Mouse (Mus musculus) forebrain, embryonic 16.5 days (tissue): ENCODE measurements around the gene Filip1l. TPM values are rescaled to one million over a fixed set of nuclear protein-coding genes. Genes with fewer than 3 reads are reported as not detected.

Experiments used
- ATAC-seq: fragments of 200-750 bp; cut with Nextera tagmentation; 2 replicates; pipeline ENCODE4 v1.8.0; 2017; ENCODE audit warnings: mild to moderate bottlenecking, moderate library complexity
- H3K27ac ChIP-seq: fragments of 300-500 bp; sonication (generic); 2 replicates; pipeline ENCODE4 v1.5.1; 2014; ENCODE audit warnings: low read length, control low read depth
- H3K27me3 ChIP-seq: fragments of 300-500 bp; sonication (generic); replicated peaks from 2 replicates; pipeline ENCODE4 v1.6.1; 2014; ENCODE audit warnings: low read length; ENCODE audit not compliant: control insufficient read depth, insufficient read depth
- H3K36me3 ChIP-seq: fragments of 300-500 bp; sonication (generic); 2 replicates; pipeline ENCODE4 v1.6.1; 2014; ENCODE audit not compliant: control insufficient read depth, insufficient read depth
- H3K4me1 ChIP-seq: fragments of 300-500 bp; sonication (generic); replicated peaks from 2 replicates; pipeline ENCODE4 v1.6.1; 2014; ENCODE audit warnings: low read length; ENCODE audit not compliant: control insufficient read depth, insufficient read depth
- H3K4me2 ChIP-seq: fragments of 300-500 bp; sonication (generic); 2 replicates; pipeline ENCODE4 v1.6.1; 2014; ENCODE audit warnings: mild to moderate bottlenecking, low read length, control low read depth
- H3K4me3 ChIP-seq: fragments of 300-500 bp; sonication (generic); replicated peaks from 2 replicates; pipeline ENCODE4 v1.5.1; 2014; ENCODE audit warnings: mild to moderate bottlenecking, low read length, control low read depth
- H3K9ac ChIP-seq: fragments of 300-500 bp; sonication (generic); replicated peaks from 2 replicates; pipeline ENCODE4 v1.6.1; 2014; ENCODE audit warnings: low read depth, low read length, control low read depth
- H3K9me3 ChIP-seq: fragments of 300-500 bp; sonication (generic); 2 replicates; pipeline ENCODE4 v1.6.1; 2016; ENCODE audit warnings: low read length; ENCODE audit not compliant: control insufficient read depth
- WGBS: fragments of 180-500 bp; shearing (Covaris S2); extraction: QIAGEN DNeasy Blood & Tissue Kit; methylation state at CpG from one replicate; pipeline ENCODE4 v1.1.7; 2014; 5-methylcytosine and 5-hydroxymethylcytosine counted together
- polyA plus RNA-seq: library from polyadenylated mRNA; unstranded; fragments of >200 nt; fragmentation: Nextera tagmentation; extraction: Ambion mirVana; gene quantifications from 2 replicates; pipeline ENCODE4 v1.2.1, GENCODE M21; 2015

Filip1l gene
- polyA plus RNA-seq, 1 experiment from 2014 or later: 2.2 TPM

GRCm38 (mm10) chr16:57508351-57508750 is 155.5 kb downstream of the Filip1l start:
- Histone ChIP-seq H3K4me1 (no peaks in the 10 kb centered on the region), H3K4me3 (no peak overlapping the region), H3K4me2 (no peak overlapping the region), H3K27me3 (no peaks in the 10 kb centered on the region), H3K9me3 (no peaks in the 10 kb centered on the region), H3K36me3 (no peaks in the 10 kb centered on the region), H3K9ac (no peak overlapping the region), H3K27ac (no peak overlapping the region)
- ATAC-seq: no peak
- WGBS: 88% methylated on average over 1 of the region's 1 CpGs

DNA sequence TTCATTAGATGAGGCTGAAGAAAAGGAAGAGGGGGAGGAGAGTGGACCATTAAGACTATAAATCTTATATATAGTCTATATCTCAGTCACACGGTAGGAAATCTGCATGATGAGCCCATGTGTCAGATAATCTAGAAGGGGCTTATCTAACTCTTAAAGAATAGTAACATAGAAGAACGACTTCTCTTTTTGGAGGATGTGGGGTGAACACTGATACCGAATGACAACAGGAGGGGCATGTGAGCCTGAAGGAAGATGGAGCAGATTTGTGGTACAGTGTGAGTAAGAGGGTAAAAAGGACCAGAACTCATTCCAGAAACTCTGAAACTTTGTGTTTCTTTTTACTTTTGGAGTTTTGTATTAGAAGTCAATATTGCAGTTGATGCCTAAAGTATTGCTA is 156.2 kb downstream of the Filip1l start:
- no peaks in the 10 kb centered on the region for H3K4me1 ChIP-seq
- ATAC-seq: no peak
- WGBS: 95% methylated on average over 3 of the region's 3 CpGs
- no peaks in the 10 kb centered on the region for H3K27me3 ChIP-seq
- H3K36me3 ChIP-seq: no peaks in the 10 kb centered on the region
- H3K4me2 ChIP-seq: no peak overlapping the region
- H3K9me3 ChIP-seq: no peaks in the 10 kb centered on the region
- no peak overlapping the region for H3K27ac ChIP-seq
- no peak overlapping the region for H3K9ac ChIP-seq
- H3K4me3 ChIP-seq: no peak overlapping the region

- no peaks in the 10 kb centered on the region for H3K27me3 ChIP-seq
- H3K9me3 ChIP-seq: no peaks in the 10 kb centered on the region
- H3K36me3 ChIP-seq: no peaks in the 10 kb centered on the region
- WGBS: 92% methylated on average over 7 of the region's 7 CpGs
- H3K9ac ChIP-seq: no peak overlapping the region
- no peaks in the 10 kb centered on the region for H3K4me1 ChIP-seq
- no peak overlapping the region for H3K4me3 ChIP-seq
- ATAC-seq: no peak
- no peak overlapping the region for H3K4me2 ChIP-seq
- no peak overlapping the region for H3K27ac ChIP-seq
These were observed 160.7 kb downstream of the Filip1l start for GRCm38 (mm10) chr16:57513562-57513961.

DNA sequence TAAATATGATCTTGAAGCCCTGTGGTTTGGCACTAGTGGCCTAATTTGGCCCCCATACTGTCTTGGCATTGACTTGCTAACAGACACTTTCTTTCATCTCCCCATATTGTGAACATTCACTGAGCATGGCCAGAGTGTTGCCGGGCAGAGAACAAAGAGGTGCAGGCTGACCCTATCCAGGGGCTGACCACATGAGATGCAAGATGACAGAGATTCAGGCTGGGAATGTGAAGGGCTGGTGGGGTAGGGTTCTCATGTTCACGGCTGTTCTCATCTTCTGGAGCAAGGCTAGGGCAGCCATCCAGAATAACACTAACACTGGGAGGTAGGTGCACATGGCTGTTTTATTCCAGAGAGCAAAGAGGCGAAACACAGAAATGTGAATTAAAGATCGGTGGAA is 161.5 kb downstream of the Filip1l start:
- WGBS: 66% methylated on average over 4 of the region's 4 CpGs
- no peak for ATAC-seq
- H3K9me3 ChIP-seq: no peaks in the 10 kb centered on the region

GRCm38 (mm10) chr16:57515636-57516035 is 162.7 kb downstream of the Filip1l start:
- peak; percentile 49; the same call in 1 of the 2 replicates for ATAC-seq
- WGBS: 70% methylated on average over 10 of the region's 10 CpGs
- H3K36me3 ChIP-seq: no peaks in the 10 kb centered on the region
- no peaks in the 10 kb centered on the region for H3K27me3 ChIP-seq
- no peak overlapping the region for H3K9ac ChIP-seq
- H3K4me2 ChIP-seq: no peak overlapping the region
- H3K4me3 ChIP-seq: no peak overlapping the region
- H3K4me1 ChIP-seq: no peaks in the 10 kb centered on the region
- no peak overlapping the region for H3K27ac ChIP-seq
- H3K9me3 ChIP-seq: no peaks in the 10 kb centered on the region

More for the DNA sequence above, 161.5 kb downstream of the Filip1l start:
- H3K4me2 ChIP-seq: no peak overlapping the region
- no peaks in the 10 kb centered on the region for H3K36me3 ChIP-seq
- H3K27me3 ChIP-seq: no peaks in the 10 kb centered on the region
- no peaks in the 10 kb centered on the region for H3K4me1 ChIP-seq
- H3K4me3 ChIP-seq: no peak overlapping the region
- H3K27ac ChIP-seq: no peak overlapping the region
- no peak overlapping the region for H3K9ac ChIP-seq

DNA sequence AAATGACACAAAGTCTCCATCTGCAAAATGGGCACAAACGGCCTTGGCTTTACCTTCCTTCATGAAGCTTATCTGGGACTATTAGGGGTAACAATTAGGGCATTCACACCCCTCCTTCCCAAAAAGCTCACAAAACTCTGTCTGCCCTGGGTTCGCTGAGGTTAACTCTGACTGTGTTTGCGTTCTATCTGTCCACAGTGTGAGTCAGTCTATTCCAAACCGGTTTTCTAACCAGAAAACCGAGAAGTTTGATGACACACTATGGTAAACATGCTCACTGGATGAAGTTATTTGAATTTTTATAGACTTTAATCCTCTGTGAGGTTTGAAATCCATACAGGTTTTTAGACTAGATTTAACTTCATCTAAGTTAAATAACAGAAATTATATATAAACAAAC is 172.2 kb downstream of the Filip1l start:
- H3K4me3 ChIP-seq: no peak overlapping the region

DNA sequence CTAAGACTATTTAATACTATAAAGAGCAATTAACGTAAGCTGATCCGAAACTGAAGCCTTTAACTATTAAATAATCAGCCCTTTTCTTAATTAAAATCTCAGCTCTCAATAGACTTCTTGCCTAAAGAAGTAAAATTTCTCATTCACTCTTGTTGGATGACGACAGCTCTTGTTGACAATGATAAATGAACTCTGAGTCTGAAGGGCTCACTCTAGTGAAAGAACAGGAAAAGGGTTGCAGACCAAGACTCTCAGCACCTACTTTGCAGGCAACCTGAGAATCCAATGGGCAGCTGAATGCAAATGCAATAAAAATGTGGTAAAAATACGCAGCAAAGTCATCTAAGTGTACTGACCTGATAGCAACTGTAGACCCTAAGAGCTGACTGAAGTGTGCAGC is 172.6 kb downstream of the Filip1l start:
- no peak overlapping the region for H3K4me3 ChIP-seq
- WGBS: 59% methylated on average over 4 of the region's 4 CpGs
- no peak for ATAC-seq

More for the DNA sequence above, 172.2 kb downstream of the Filip1l start:
- Histone ChIP-seq H3K27ac (no peak overlapping the region), H3K27me3 (no peaks in the 10 kb centered on the region), H3K9ac (no peak overlapping the region), H3K9me3 (no peaks in the 10 kb centered on the region), H3K4me2 (no peak overlapping the region), H3K36me3 (no peaks in the 10 kb centered on the region), H3K4me1 (no peaks in the 10 kb centered on the region)
- 84% methylated on average over 5 of the region's 5 CpGs for WGBS
- no peak for ATAC-seq

GRCm38 (mm10) chr16:57526893-57527292 is 174.0 kb downstream of the Filip1l start:
- ATAC-seq: no peak
- Histone ChIP-seq H3K27me3 (no peaks in the 10 kb centered on the region), H3K9me3 (no peaks in the 10 kb centered on the region), H3K4me2 (no peak overlapping the region), H3K4me3 (no peak overlapping the region), H3K9ac (no peak overlapping the region), H3K4me1 (no peaks in the 10 kb centered on the region), H3K36me3 (no peaks in the 10 kb centered on the region), H3K27ac (no peak overlapping the region)
- WGBS: 96% methylated on average over 7 of the region's 7 CpGs

More for the DNA sequence above, 172.6 kb downstream of the Filip1l start:
- no peaks in the 10 kb centered on the region for H3K9me3 ChIP-seq
- H3K4me2 ChIP-seq: no peak overlapping the region
- no peak overlapping the region for H3K27ac ChIP-seq
- no peaks in the 10 kb centered on the region for H3K36me3 ChIP-seq
- no peaks in the 10 kb centered on the region for H3K4me1 ChIP-seq
- no peaks in the 10 kb centered on the region for H3K27me3 ChIP-seq
- H3K9ac ChIP-seq: no peak overlapping the region

GRCm38 (mm10) chr16:57528457-57528856 is 175.6 kb downstream of the Filip1l start:
- 58% methylated on average over 4 of the region's 4 CpGs for WGBS
- no peaks in the 10 kb centered on the region for H3K36me3 ChIP-seq
- no peaks in the 10 kb centered on the region for H3K27me3 ChIP-seq
- no peak overlapping the region for H3K27ac ChIP-seq
- peak; percentile 33; the same call in 1 of the 2 replicates for ATAC-seq
- H3K4me2 ChIP-seq: no peak overlapping the region
- no peak overlapping the region for H3K4me3 ChIP-seq
- no peaks in the 10 kb centered on the region for H3K9me3 ChIP-seq
- no peaks in the 10 kb centered on the region for H3K4me1 ChIP-seq
- H3K9ac ChIP-seq: no peak overlapping the region

DNA sequence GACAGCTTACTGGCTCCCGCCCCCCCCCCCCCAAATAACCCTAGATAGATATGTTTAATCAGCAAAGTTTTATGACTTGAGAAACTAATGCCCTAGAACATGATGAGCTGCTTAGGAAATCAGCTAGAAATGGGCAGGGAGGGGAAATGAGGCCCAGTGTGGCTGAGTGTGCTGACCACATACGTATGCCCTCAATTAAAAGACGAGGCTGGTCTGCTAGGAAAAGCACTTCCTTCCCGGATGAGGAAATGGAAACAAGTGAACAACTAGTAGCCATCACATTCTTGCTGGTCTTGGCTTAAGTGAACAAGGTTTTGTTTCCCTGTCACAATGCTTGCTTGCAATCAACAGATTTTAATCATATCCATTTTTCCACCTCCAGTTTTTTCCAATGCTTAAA is 177.7 kb downstream of the Filip1l start:
- Histone ChIP-seq H3K9me3 (no peaks in the 10 kb centered on the region), H3K4me2 (no peak overlapping the region), H3K4me3 (no peak overlapping the region), H3K9ac (no peak overlapping the region), H3K36me3 (no peaks in the 10 kb centered on the region), H3K27ac (no peak overlapping the region), H3K4me1 (no peaks in the 10 kb centered on the region), H3K27me3 (no peaks in the 10 kb centered on the region)
- 92% methylated on average over 4 of the region's 4 CpGs for WGBS
- ATAC-seq: no peak
